Mouse (Mus musculus): ENCODE data around the gene Sh3bgrl3.

Sh3bgrl3 gene

DNA sequence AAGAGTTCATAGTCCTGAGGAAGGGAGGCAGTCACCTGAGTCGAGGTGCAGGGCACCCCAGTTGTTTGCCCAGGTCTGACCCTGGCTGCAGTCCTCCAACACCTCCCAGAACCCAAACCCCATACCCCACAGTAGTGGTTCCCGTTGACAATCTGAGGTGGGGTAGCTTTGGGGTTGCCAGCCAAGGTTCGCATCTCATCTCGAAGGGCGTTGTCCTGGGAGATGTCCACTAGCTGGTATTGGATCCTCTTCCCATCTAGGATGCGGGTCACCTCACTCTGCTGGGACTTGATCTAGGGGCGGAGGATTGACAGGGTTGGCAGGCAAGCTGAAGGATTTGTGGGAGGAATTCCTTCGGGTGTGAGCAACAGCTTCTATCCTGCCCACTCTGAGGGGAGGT, 796 bp downstream of the Sh3bgrl3 start:
- DNase-seq = no peak

GRCm38 (mm10) chr4:134127121-134127455, 1.5 kb downstream of the Sh3bgrl3 start:
- DNase-seq = no peak

DNA sequence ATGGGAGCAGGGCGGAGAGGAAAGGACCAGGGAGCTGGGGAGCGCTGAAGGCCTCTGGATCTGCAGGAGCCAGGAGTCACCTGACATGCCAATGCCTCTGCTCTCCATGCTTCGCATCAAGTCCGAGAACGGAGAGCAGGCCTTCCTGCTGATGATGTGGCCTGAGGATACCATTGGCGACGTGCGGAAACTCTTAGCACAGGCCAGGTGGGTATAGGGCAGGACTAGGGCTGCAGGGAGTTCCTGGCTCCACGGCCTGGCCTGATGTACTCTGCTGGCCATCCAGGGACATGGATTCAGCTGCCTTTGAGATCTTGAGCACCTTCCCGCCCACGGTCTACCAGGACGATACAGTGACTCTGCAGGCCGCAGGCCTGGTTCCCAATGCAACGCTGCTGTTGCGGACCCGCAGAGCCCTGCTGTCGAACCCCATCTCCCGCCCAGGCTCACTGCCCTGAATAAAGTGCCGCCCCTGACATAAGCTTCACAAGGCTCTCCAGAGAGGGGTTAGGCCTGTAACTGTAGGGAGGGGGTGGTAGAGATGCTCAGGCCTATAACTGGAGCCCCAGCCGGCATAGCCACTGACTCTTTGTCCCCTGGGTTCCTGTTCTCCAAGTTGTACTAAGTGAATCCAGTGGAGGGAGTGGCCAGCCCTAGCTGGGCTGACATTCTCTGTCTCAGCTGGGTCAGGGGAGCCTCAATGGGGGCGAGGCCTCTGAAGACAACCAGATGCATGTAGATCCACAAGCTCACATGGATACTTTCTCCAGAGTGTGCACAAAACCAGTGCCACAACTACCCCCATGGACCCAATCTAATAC, 2.1 kb downstream of the Sh3bgrl3 start:
- no peak for DNase-seq

DNA sequence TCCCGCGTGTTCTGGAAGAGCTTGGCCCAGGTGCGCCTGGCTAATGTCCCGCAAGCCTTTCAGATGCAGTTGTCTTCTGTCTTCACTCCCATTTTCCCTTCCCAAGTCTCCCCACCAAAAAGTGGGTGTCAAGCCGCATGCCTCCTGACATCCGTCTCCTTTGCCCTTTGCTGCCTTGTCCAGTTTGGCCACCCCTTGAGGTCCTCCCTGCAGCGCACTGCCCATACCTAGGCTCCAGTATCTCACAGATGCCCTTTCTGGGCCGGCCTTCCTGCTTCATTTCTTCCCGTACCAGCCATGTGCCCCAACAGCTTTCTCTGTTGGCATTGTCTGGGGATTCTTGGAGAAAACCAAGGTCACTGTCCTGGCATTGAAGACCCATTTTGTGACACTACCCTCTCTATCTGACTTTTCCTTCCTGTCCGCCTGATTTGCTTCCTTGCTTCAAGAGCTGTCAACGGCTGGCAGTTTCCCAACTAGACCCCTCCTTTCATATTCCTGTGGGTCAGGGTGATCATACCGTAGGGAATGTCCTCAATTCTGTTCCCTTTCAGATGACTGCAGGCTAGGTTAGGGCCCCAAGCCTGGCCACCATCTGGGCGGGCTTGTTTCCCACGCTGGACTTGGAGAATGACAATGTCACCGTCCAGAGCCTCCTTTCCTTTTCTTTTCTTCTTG, 3.1 kb downstream of the Sh3bgrl3 start:
- DNase-seq = no peak

- peak; percentile 77 to 80 for DNase-seq
These were observed 4.7 kb downstream of the Sh3bgrl3 start for GRCm38 (mm10) chr4:134123680-134124551.

DNA sequence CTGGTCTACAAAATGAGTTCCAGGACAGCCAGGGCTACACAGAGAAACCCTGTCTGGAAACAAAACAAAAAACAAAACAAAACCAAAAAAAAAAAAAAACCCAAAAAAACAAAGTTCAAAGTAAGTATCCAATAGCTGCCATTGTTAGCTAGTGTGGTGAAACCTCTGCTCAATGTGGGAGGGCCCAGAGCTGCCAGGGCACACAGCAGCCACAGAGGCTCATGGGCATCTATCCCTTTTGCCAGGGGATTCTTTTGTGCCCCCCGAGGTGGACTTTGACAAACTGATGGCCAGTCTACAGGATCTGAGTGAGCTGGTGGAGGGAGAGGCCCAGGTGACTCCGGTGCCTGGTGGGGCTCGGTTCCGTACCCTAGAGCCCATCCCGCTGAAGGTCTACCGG, 5.4 kb downstream of the Sh3bgrl3 start:
- DNase-seq = no peak

DNA sequence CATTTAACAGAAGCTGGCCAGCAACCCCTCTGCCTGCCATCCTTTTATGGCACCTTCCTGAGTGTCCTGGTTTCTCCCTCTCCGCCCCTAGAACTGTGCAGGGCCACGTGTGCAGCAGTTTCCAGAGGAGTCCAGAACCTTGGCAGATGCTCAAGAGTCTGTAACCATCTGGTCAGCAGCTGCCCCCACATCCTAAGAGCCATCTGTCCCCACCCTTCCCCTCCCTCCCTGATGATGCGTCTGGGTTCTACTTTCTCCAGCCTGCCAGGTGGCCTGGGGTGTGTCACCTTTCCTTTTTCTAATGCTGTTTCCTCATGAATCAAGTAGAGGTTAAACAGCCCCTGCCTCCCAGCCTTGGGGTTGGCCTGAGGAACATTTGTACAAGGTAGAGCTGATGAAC, 6.3 kb downstream of the Sh3bgrl3 start:
- DNase-seq = peak in 1 of 2 experiments; percentile 9

DNA sequence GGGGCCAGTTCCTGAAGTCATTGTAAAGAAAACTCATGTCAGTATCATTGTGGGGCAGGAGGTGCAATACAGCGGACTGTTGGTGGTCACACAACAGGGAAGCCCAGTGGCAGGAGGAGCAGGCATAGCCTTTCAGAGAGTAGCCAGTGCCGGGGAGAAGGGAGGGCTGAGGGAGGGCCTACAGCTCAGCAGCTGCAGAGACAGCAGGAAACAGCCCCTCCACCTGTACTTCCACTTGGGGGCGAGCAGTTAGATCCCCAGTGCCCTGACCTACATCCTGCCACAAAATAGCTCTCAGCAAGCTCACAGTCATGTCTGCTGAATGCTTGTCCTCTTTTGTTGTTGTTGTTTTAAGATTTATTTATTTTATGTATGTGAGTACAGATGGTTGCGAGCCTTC, 7.0 kb downstream of the Sh3bgrl3 start:
- peak; percentile 53 to 62 for DNase-seq

- DNase-seq = no peak
These were observed 7.7 kb downstream of the Sh3bgrl3 start for GRCm38 (mm10) chr4:134120916-134121315.

DNA sequence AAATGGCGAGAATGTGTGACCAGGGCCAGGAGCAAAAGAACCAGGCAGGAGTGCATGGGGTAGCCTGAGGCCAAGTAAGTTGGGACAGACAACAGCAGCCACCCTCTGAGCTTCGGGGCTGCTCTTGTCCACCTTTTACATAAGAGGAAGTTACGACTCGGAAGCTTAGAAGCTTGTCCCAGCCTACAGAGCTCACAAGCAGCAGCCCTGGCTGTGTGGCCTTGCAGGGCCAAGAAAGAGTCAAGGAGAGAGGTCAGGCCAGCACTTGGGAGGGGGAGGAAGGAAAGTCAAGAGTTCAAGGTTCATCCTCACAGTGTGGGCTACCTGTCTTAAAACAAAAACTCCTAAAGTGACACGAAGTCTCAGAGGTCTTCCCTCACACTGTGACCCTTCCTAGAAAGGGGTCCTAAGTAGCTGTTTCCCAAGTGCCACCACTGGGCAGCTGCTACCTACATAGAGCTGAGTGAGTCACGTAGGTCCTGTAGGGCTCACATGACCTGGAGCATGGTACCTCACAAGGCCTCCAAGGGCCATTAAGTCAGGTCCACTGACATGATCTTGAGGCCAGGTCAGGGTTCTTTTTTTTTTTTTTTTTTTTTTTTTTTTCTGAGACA, 8.3 kb downstream of the Sh3bgrl3 start:
- DNase-seq = peak; percentile 46 to 47

- peak; percentile 68 to 71 for DNase-seq
These were observed 8.9 kb downstream of the Sh3bgrl3 start for GRCm38 (mm10) chr4:134119644-134120043.

- no peak for DNase-seq
These were observed 9.5 kb downstream of the Sh3bgrl3 start for GRCm38 (mm10) chr4:134119042-134119441.

DNA sequence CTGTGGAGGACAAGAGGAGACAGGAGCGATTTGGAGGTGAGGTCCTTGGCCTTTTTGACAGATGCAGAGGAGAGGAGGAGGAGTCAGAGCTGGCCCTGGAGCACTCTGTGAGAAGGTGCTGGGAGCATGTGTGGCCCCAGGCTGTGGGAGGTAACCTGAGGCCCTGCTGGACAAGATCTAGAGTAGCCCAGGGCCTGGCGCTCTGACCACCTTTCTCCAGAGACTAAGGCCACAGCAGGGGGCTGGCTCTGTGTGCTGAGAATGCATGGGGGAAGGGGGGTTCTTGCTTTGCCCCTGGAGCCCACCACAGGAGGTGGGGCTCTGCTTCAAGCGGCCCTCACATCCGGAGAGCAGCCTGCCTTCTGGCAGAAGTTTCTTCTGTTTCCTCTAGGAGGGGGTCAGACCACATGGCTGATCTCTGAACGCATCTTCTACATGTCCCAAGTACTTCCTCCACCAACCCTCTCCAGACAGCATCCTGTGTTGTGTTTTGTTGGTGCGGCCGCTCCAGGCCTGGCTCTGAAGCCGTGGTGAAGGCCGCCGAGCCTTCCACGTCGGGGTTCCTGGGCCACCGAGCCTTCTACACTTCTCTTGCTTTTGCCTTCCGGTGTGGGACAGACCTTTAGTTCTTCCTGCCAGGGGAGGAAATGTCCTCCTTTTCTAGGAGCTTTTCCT, 10.3 kb downstream of the Sh3bgrl3 start:
- DNase-seq = peak; percentile 51 to 54

DNA sequence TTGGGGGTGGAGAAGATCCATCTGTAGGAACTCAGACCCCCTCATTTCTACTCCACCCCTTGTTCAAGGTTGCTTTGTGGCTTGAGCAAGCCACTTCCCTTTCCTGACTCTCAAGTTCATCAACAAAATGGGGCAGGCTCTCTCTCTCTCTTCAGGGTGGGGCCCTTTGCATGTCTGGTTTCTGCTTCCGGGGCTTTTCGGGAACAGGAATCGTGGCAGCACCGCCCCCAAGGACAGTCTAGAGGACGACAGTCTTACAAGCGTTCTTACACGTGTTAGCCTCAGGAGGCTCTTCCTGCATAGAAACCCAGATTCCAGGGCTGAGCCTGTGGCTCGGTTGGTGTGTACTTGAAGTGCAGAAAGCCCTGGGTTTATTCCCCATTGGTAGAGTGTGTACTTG, 11.6 kb downstream of the Sh3bgrl3 start:
- DNase-seq = peak; percentile 72 to 81

DNA sequence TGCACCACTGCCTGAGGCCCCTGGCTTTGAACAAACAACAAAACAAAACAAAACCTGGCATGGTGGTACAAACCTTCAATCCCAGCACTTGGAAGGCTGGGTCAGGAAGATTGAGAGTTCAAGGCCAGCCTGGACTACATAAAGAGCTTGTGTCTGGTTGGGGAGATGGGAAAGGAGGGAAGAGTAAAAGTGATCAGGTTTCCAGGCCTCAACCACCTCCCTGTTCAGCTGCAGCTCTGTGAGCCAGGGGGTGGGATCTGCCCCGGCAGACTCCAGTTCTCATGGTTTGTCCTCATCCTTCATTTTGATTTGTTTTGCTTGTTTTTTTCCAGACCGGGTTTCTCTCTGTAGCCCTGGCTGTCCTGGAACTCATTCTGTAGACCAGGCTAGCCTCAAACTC, 12.1 kb downstream of the Sh3bgrl3 start:
- no peak for DNase-seq

DNA sequence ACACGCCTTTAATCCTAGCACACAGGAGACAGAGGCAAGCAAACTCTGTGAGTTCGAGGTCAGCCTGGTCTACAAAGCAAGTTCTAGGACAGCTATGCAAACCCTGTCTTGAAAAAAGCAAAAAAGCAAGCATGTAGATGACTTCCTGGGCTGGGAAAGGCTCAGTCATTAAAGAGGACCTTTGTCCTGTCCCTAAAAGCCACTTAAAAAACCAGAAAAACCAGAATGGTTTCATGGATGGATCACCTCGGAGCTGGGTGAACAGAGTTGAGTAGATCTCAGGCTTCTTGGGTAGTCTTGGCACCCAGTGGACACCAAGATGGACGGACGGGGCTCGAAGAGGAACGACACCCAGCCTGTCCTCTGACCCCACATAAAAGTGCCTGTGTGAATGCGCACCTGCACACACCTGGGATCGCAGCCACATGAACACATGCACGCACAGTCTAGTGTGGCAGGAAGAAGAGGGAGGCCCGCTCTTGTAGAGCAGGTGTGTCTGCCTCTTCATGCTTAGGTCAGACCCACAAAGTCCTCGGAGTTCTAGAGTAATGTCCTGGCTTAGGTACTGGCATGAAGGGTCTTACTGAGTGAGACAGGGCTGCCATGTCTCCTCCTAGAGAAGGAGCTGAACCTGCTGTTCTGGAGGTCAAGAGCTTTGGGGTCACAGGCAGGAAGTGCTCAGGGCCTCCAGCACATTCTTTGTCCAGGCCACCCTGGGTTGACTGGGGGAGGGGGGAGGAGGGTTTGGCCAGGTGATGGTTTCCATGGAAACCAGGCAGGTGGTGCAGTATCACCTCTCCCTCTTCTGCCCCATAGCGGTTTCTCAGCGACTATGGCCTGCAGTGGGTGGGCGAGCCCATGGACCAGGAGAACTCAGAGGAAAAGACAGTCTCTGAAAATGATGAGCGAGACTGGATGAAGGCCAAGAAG, 13.1 kb downstream of the Sh3bgrl3 start:
- no peak for DNase-seq

DNA sequence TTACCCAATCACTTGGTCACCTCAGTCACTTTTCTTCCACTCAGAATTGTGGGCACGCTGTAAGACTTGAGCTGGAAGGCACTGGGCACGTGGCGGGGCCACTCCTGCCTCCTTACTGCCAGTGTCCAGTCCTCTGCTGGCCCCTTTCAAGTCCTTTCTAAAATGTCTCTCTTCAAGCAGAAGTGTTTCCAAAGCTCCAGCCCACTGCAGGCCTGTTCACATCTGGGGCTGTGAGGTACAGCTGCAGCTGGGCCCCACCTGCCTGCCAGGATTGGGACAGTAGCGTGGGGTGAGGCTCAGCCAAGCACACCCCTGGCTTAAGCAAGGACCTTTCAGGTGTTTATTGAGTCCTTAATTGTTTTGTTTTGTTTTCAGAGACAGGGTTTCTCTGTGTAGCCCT, 14.6 kb downstream of the Sh3bgrl3 start:
- no peak for DNase-seq

DNA sequence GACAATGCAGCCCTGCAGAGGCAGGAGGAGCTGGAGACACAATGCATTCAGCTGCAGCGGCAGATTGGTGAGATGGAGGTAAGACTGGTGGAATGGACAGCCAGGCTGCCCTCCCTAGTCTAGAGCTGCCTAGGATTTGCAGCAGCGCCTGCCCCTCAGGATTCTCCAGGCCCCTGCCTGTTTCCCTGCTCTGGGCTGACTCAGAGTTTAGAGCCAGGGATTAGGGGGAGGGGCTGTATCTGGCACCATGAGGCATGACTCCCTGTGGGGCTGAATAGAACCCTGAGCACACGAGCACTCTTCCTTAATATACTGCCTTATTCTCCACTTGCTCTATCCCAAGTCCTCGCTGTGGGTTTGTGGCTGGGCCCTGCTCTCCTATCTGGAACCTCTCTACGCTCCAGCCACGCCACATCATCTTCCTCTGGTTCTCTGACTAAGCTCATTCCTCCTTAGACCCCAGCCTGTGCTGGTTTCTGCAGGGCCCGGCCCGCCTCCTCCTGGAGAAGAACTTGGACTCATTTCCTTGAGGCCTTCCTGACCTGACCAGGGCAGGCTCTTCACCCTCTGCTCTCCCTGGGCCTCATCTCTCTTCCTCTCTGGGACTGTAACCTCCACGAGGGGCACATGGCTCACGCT, 15.1 kb downstream of the Sh3bgrl3 start:
- DNase-seq = no peak

- DNase-seq = no peak
These were observed 16.2 kb downstream of the Sh3bgrl3 start for GRCm38 (mm10) chr4:134112403-134112802.

DNA sequence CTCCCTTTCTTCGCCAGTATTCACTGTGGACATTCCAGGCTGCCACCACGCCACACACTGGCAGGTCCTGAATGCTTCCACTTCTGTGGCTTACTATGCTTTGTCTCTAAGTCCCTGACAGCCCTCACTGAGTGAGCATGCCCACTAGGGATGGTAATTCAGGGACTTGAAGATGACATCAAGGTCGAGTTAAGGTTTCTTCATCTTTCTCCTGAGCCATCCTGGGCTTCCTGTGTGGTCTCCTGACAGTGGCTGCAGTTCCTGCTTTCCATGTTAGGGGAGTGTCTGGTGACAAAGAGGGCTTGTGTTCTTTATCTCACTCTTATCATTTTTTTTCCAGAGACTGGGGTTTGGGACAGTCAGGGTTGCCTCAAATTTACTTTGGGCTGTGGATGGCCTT, 17.9 kb downstream of the Sh3bgrl3 start:
- DNase-seq = no peak

- DNase-seq = no peak
These were observed 20.4 kb downstream of the Sh3bgrl3 start for GRCm38 (mm10) chr4:134108196-134108595.

All from B cell, adult 2 months (primary cell).